Mouse (Mus musculus) embryonic facial prominence, embryonic 14.5 days (tissue): ENCODE data around the gene Cask. TPM values are rescaled to one million over a fixed set of nuclear protein-coding genes. Genes with fewer than 3 reads are reported as not detected.

Source experiments
- ATAC-seq: fragments of 200-750 bp; cut with Nextera tagmentation; 2 replicates; pipeline ENCODE4 v1.8.0; 2017; ENCODE audit warnings: low read depth, moderate number of reproducible peaks, moderate TSS enrichment
- DNase-seq: peaks from one replicate; pipeline ENCODE4 v3.0.0-alpha.2; 2015; ENCODE audit warnings: low spot score
- H3K27ac ChIP-seq: fragments of 300-500 bp; sonication (generic); replicated peaks from 2 replicates; pipeline ENCODE4 v1.5.1; 2014; ENCODE audit warnings: low read depth, mild to moderate bottlenecking, low read length, moderate library complexity
- H3K27me3 ChIP-seq: fragments of 300-500 bp; sonication (generic); replicated peaks from 2 replicates; pipeline ENCODE4 v1.6.1; 2014; ENCODE audit warnings: low read length; ENCODE audit not compliant: control insufficient read depth, insufficient read depth
- H3K36me3 ChIP-seq: fragments of 300-500 bp; sonication (generic); 2 replicates; pipeline ENCODE4 v1.6.1; 2014; ENCODE audit warnings: low read length, mixed read lengths; ENCODE audit not compliant: control insufficient read depth, insufficient read depth
- H3K4me1 ChIP-seq: fragments of 300-500 bp; sonication (generic); 2 replicates; pipeline ENCODE4 v1.6.1; 2014; ENCODE audit warnings: antibody characterized with exemption, low read length; ENCODE audit not compliant: control insufficient read depth, insufficient read depth
- H3K4me2 ChIP-seq: fragments of 300-500 bp; sonication (generic); 2 replicates; pipeline ENCODE4 v1.6.1; 2014; ENCODE audit warnings: low read depth, mild to moderate bottlenecking, low read length, moderate library complexity, mixed read lengths
- H3K4me3 ChIP-seq: fragments of 300-500 bp; sonication (generic); 2 replicates; pipeline ENCODE4 v1.5.1; 2014; ENCODE audit warnings: low read depth, mild to moderate bottlenecking, low read length
- H3K9ac ChIP-seq: fragments of 300-500 bp; sonication (generic); 2 replicates; pipeline ENCODE4 v1.6.1; 2014; ENCODE audit warnings: low read depth, mild to moderate bottlenecking, low read length, moderate library complexity, mixed read lengths
- H3K9me3 ChIP-seq: fragments of 300-500 bp; sonication (generic); 2 replicates; pipeline ENCODE4 v1.6.1; 2016; ENCODE audit warnings: low read length; ENCODE audit not compliant: control insufficient read depth
- WGBS: fragments of 180-500 bp; shearing (Covaris S2); extraction: QIAGEN DNeasy Blood & Tissue Kit; methylation state at CpG from one replicate; pipeline ENCODE4 v1.1.7; 2014; 5-methylcytosine and 5-hydroxymethylcytosine counted together
- polyA plus RNA-seq: library from polyadenylated mRNA; unstranded; fragments of >200 nt; fragmentation: Nextera tagmentation; extraction: Ambion mirVana; gene quantifications from 2 replicates; pipeline ENCODE4 v1.2.1, GENCODE M21; 2014

The Cask gene
- polyA plus RNA-seq, 1 experiment from 2014 or later = 20.1 TPM

- 90% methylated on average over 3 of the region's 3 CpGs for WGBS
- H3K4me3 ChIP-seq = no peak overlapping the region
- no peaks in the 10 kb centered on the region for H3K27me3 ChIP-seq
- no peak for ATAC-seq
- no peak overlapping the region for H3K4me2 ChIP-seq
- no peak overlapping the region for H3K27ac ChIP-seq
- H3K36me3 ChIP-seq = no peaks in the 10 kb centered on the region
- no peak for DNase-seq
- no peaks in the 10 kb centered on the region for H3K4me1 ChIP-seq
- H3K9me3 ChIP-seq = no peaks in the 10 kb centered on the region
- no peak overlapping the region for H3K9ac ChIP-seq
Measured at GRCm38 (mm10) chrX:13700681-13701080, 150.5 kb downstream of the Cask start.

GRCm38 (mm10) chrX:13691865-13692264 lies 159.3 kb downstream of the Cask start:
- Histone ChIP-seq H3K9me3 (no peaks in the 10 kb centered on the region), H3K4me1 (no peaks in the 10 kb centered on the region), H3K36me3 (no peaks in the 10 kb centered on the region), H3K27ac (no peak overlapping the region), H3K4me3 (no peak overlapping the region), H3K27me3 (no peaks in the 10 kb centered on the region), H3K4me2 (no peak overlapping the region), H3K9ac (no peak overlapping the region)
- DNase-seq (no peak), ATAC-seq (no peak)
- 81% methylated on average over 4 of the region's 4 CpGs for WGBS

DNA sequence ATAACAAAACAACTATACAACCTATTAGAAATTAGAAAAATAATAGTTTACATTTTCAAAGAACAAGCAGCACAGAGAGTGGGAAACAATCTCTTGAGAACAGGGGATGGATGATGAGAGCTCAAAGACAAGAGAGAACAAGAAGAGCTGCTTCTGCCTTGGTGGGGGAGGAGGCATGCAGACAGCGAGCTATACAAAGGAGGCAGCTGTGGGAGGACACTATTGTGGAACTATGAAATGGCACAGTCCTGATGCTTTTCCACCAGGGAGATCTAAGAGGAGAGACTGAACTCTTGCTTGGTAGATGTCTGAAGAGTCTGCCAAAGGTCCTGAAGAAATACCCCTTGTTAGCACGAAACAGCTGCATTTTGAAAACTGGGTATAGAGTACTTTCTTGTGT lies 162.8 kb downstream of the Cask start:
- H3K36me3 ChIP-seq = no peaks in the 10 kb centered on the region
- H3K4me2 ChIP-seq = no peak overlapping the region
- ATAC-seq (no peak), DNase-seq (no peak)
- H3K4me3 ChIP-seq = no peak overlapping the region
- 57% methylated on average over 2 of the region's 2 CpGs for WGBS
- no peaks in the 10 kb centered on the region for H3K9me3 ChIP-seq
- H3K27me3 ChIP-seq = no peaks in the 10 kb centered on the region
- no peak overlapping the region for H3K9ac ChIP-seq
- no peaks in the 10 kb centered on the region for H3K4me1 ChIP-seq
- no peak overlapping the region for H3K27ac ChIP-seq

DNA sequence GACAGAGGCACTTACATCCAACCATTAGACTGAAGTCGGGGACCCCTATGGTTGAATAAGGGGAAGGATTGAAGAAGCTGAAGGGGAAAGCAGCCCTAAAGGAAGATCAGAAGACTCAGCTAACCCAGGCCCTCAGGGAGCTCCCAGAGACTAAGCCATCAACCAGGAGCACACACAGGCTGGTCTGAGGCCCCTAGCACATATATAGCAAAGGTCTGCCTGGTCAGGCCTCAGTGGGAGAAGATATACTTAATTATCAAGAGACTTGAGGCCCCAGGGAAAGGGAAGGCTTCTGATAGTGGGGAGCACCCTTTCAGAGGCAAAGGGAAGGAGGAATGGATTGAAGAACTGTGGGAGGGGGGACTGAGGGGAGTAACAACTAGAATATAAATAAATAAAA lies 164.6 kb downstream of the Cask start:
- no peak for ATAC-seq

GRCm38 (mm10) chrX:13681748-13682147 lies 169.4 kb downstream of the Cask start:
- H3K27me3 ChIP-seq = no peaks in the 10 kb centered on the region
- H3K4me3 ChIP-seq = no peak overlapping the region
- no peak for ATAC-seq
- no peaks in the 10 kb centered on the region for H3K4me1 ChIP-seq
- H3K9ac ChIP-seq = no peak overlapping the region
- no peak overlapping the region for H3K4me2 ChIP-seq
- 85% methylated on average over 3 of the region's 3 CpGs for WGBS
- no peaks in the 10 kb centered on the region for H3K36me3 ChIP-seq
- H3K9me3 ChIP-seq = no peaks in the 10 kb centered on the region
- no peak overlapping the region for H3K27ac ChIP-seq
- no peak for DNase-seq

More for the DNA sequence above, 164.6 kb downstream of the Cask start:
- H3K27me3 ChIP-seq = no peaks in the 10 kb centered on the region
- H3K4me2 ChIP-seq = no peak overlapping the region
- 94% methylated on average over 1 of the region's 1 CpGs for WGBS
- DNase-seq = no peak
- H3K36me3 ChIP-seq = no peaks in the 10 kb centered on the region
- no peak overlapping the region for H3K9ac ChIP-seq
- no peak overlapping the region for H3K4me3 ChIP-seq
- no peaks in the 10 kb centered on the region for H3K4me1 ChIP-seq
- H3K27ac ChIP-seq = no peak overlapping the region
- H3K9me3 ChIP-seq = no peaks in the 10 kb centered on the region

DNA sequence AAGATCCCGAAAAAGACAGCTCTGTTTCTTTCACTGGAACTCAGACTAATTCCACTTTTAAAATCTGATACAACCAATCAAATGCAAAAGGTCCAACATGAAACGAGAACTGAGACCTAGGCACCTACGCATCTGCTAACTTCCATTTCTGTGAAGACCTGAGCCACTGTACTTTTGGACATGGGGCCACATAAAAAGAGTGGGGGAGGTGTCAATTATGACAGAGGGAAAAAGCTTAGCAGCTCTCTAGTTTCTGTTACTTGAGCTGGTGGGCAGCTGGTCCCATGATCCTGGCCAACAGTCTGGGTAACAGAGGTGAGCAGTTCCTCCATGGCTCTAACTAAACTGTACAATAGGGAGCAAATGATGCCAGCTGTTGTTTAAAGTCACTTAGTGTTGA lies 178.2 kb downstream of the Cask start:
- H3K4me3 ChIP-seq = no peak overlapping the region
- H3K27ac ChIP-seq = no peak overlapping the region
- H3K27me3 ChIP-seq = no peaks in the 10 kb centered on the region
- H3K9me3 ChIP-seq = no peaks in the 10 kb centered on the region
- no peaks in the 10 kb centered on the region for H3K4me1 ChIP-seq
- no peak overlapping the region for H3K4me2 ChIP-seq
- H3K9ac ChIP-seq = no peak overlapping the region
- ATAC-seq = 0 out of 2 replicates have a peak, but pooled peaks have one; percentile 37
- peak; percentile 33 for DNase-seq
- no peaks in the 10 kb centered on the region for H3K36me3 ChIP-seq
- 79% methylated on average over 3 of the region's 3 CpGs for WGBS

DNA sequence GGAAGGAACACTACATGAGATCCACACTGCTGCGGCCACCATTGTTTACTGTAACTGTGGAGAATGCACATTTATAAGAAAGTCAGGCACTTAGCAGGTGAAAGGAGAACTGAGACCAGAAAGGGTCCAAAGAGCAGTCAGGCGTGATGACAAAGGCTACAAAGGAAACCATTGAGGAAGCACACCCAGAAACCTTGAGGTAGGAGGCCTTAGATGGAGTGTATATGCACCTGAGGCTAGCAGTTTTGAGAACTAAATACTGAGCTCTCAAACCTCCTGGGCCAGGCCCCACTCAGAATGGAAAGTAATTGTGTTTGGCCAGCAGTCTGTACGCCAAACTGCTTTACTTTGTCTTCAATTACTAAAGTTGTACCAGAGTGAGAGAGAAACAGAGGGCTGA lies 180.8 kb downstream of the Cask start:
- DNase-seq = no peak
- H3K9me3 ChIP-seq = no peaks in the 10 kb centered on the region
- ATAC-seq = no peak
- H3K9ac ChIP-seq = no peak overlapping the region
- no peak overlapping the region for H3K27ac ChIP-seq
- no peaks in the 10 kb centered on the region for H3K36me3 ChIP-seq
- no peaks in the 10 kb centered on the region for H3K27me3 ChIP-seq
- no peak overlapping the region for H3K4me2 ChIP-seq
- no peak overlapping the region for H3K4me3 ChIP-seq
- H3K4me1 ChIP-seq = no peaks in the 10 kb centered on the region
- WGBS = 76% methylated on average over 3 of the region's 3 CpGs

- DNase-seq (no peak), ATAC-seq (no peak)
- Histone ChIP-seq H3K36me3 (no peaks in the 10 kb centered on the region), H3K4me2 (no peak overlapping the region), H3K9ac (no peak overlapping the region), H3K4me1 (no peaks in the 10 kb centered on the region), H3K27me3 (no peaks in the 10 kb centered on the region), H3K4me3 (no peak overlapping the region), H3K9me3 (no peaks in the 10 kb centered on the region), H3K27ac (no peak overlapping the region)
- 83% methylated on average over 5 of the region's 5 CpGs for WGBS
Measured at GRCm38 (mm10) chrX:13668867-13669266, 182.3 kb downstream of the Cask start.

DNA sequence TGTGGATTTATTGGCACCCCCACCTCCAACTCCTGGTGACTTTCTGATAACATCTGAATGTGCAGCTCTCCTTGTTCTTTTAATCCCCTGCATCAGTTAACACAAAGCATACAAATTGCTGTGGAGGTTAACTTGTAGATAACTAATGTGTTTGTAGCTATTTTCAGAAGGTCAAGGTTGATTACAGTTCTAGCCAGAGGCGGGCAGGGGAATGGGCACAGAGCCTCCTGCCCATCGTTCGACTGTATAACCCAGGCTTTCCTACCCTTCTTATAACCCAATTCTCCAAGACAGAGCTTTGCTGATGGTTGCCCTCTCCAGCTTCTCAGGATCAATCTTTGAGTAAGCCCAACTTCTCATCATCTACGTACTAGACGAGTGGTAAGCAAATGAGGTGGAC lies 190.1 kb downstream of the Cask start, which contains the start of gene Gpr82:
Gpr82 (plus strand) TSS at position 301 of the 400 bp plus-strand sequence.
- H3K4me2 ChIP-seq = no peak within 1 kb of the TSS
- DNase-seq = no peak
- ATAC-seq = no peak
- H3K4me3 ChIP-seq = no peak within 1 kb of the TSS
- 92% methylated on average over 5 of the region's 5 CpGs for WGBS
- no peak within 1 kb of the TSS for H3K27ac ChIP-seq
- H3K27me3 ChIP-seq = no peaks in the 10 kb centered on the region; the same call in 1 of the 2 replicates
- no peaks in the 10 kb centered on the region for H3K4me1 ChIP-seq
- H3K9ac ChIP-seq = no peak within 1 kb of the TSS
- H3K9me3 ChIP-seq = no peaks in the 10 kb centered on the region
- no peaks in the 10 kb centered on the region for H3K36me3 ChIP-seq
